Mouse (Mus musculus) activated CD4-positive, CD25-positive, alpha-beta regulatory T cell (primary cell): ENCODE data around the gene Cyp2c70. TPM values are rescaled to one million over a fixed set of nuclear protein-coding genes. Genes with fewer than 3 reads are reported as not detected.

Source experiments
- polyA plus RNA-seq, 2 experiments: library from polyadenylated mRNA; unstranded; fragments of 100-300 nt; shearing (Covaris generic); gene quantifications; one replicate each; pipeline ENCODE4 v1.2.1; 2017

The Cyp2c70 gene
- polyA plus RNA-seq = under 1 TPM in 1 of 2 experiments, not detected in 1; 0.50 TPM

DNA sequence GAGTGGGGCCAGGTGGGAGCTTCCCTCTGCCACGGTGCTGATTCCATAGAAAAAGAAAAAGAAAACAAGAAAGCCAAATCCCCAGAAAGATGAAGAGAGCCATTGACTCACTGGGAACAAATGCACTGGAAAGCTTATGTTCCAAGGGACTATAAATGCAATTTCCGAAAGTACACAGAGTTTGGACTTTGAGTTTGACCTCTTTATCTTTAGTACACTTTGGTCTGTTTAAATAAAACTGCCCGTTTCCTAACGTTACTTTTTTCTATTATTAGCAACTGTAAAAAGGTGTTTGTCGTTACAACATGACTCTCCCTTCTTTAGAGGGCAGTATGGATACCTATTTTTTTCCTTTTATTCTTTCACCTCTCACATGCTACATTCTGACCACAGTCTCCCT is at the start of gene Cyp2c70:
Gene Cyp2c70 (minus strand): TSS at position 174 of the 400 bp plus-strand sequence.

Other genes starting within 250 kb of the Cyp2c70 start
- gene Cyp2c37, start 194.9 kb downstream of the Cyp2c70 start, polyA plus RNA-seq = not detected
- not detected for gene Cyp2c54, start 113.5 kb downstream of the Cyp2c70 start, polyA plus RNA-seq
- gene Cyp2c50, start 97.6 kb downstream of the Cyp2c70 start, polyA plus RNA-seq = not detected
- gene Pdlim1, start 84.5 kb upstream of the Cyp2c70 start, polyA plus RNA-seq = 100 to 1,000 TPM; 153 to 246 TPM